Mouse (Mus musculus): ENCODE measurements around the gene Mfsd2b.
"Not testable (repeated sequence)": the region's sequence is repeated elsewhere in the genome, so short reads cannot be mapped to it uniquely, and the experiment has no call there.

The Mfsd2b gene

DNA sequence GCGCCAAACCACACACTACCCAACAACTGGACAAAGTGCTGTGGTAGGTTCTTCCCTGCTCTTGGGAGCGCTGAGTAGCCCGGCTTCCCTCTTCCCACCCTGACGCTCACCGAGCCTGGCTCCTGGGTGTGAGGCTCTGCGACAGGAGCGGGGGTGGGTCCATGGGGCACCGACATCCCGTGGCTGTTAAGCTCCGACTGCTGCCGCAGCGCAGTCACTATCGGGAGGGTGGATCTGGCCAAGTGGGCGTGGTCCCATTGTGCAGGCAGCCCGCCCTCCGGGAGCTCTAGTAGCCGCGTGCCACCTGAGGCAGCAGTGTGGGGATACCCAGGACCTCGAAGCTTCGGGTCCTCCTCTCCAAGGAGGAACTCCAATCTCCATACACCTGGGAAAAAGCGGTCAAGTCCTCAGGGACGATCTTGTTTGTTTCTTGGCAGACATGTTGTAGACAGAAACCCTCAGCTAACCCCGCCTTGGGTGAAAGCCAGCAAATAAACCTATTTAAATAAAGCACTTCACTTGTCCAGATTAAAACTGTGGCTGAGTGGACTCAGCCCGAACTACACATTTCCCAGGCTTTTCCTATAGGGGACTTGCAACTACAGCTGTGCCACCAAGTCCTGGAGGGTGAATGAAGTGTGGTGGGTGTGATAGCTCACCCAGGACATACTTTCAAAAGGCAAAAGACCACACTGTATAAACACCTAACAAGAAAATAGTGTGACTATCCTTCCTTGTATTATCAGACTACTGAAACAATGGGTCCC lies at the start of gene Mfsd2b:
TSS of gene Mfsd2b (minus strand) at position 199 of the 767 bp plus-strand sequence.
- DNase-seq, result peak; percentile 81 to 86

DNA sequence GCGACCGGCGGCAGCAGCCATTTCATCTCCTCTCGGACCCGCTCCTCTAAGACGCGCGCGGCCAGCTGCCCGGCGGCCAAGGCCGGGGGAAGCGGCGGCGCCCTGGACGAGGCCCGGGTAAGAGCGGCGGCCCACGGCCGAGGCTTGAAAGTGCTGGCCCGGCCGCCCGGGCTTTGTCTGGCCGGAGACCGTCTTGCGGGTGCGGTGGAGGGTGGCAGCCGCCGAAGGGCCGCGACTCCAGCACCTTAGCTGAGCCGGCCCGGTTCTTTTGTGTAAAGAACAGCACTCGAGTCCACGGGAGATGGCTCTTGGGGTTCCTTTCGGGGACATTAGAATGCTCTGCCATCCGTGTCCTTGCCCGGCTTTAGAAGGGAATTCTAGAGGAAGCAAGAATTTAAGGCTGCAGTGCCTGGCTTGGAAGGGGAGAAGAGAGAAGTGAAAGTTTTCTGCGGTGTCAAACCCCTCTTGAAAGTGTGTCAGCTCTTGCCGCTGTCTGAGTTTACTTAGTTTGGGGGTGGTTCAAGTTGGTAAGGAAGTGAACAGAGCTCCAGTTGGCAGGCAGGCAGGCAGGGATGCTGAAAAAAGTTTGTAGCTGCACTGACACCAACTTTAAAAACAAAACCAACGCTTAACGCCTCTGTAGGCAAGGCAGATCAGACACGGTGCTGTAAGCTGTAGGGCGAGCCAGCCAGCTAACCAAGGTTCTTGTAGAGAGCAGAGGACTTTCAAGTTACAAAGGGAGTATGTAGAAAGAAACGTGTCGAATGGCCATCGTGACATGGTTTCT lies 43.8 kb upstream of the Mfsd2b start:
- DNase-seq, result peak; percentile 70 to 71

- peak; percentile 98 to 99 for DNase-seq
Measured at GRCm38 (mm10) chr12:4916994-4917804, 43.0 kb upstream of the Mfsd2b start, which contains the start of gene Atad2b. Atad2b (plus strand) TSS chr12:4917353.

GRCm38 (mm10) chr12:4914944-4915343 lies 40.8 kb upstream of the Mfsd2b start:
- DNase-seq, result no peak

GRCm38 (mm10) chr12:4914441-4914840 lies 40.3 kb upstream of the Mfsd2b start:
- no peak for DNase-seq

- peak in 1 of 2 experiments; percentile 20 for DNase-seq
Measured at GRCm38 (mm10) chr12:4911716-4912115, 37.6 kb upstream of the Mfsd2b start.

DNA sequence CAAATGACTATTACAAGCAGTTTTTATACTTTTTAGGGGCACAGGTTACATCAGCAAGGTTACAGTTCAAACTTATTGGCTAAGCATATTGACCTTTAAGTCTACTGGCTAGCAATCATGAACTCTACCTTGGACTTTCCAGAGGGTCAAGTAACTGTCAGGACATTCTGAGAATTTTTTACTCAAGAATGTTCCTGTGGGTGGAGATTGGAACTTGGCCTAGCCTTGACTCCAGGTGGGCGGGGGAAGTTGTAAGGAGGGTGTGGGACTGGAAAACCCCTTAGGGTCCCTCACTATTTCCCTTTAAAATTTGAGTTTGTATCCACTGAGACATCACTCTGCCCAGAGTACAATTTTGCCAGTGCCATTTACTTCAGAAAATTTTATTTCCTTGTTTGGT lies 36.3 kb upstream of the Mfsd2b start:
- DNase-seq, result not testable (repeated sequence)

DNA sequence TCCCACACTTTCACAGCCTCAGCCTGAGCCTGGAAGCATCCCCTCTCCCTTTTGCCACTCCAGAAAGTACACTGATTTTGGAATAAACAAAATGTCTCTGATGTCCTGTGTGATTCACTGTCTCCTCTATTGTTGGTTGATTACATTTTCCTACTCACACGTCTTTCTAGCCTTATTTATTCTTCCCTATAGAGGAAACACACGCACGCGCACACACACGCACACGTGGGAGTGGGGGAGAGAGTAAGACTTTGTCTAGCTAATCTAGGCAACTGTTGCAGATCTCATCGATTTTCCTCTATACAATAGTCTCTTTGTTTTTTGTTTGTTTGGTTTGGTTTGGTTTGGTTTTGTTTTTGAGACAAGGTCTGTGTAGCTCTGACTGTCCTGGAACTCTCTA lies 34.2 kb upstream of the Mfsd2b start:
- no peak for DNase-seq

GRCm38 (mm10) chr12:4906951-4907906 lies 33.1 kb upstream of the Mfsd2b start, which contains the start of gene Ubxn2a:
Ubxn2a (minus strand) TSS chr12:4907705.
- DNase-seq, result peak; percentile 97

- no peak for DNase-seq
Measured at GRCm38 (mm10) chr12:4906476-4906875, 32.3 kb upstream of the Mfsd2b start.

DNA sequence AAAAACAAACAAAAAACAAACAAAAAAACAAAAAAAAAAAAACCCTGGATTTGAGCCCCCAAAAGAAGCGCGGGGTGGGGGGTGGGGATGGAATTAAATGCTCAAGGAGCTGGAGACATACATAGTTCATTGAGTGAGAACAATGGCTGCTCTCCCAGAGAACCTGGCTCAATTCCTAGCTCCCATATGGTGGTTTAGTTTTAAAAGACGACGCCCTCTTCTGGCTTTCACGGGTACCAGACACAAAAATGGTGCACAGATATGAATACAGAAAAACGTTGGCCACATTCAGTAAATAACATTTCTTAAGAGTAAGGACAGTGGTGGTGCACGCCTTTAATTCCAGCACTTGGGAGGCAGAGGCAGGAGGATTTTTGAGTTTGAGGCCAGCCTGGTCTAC lies 31.8 kb upstream of the Mfsd2b start:
- DNase-seq, result no peak

- no peak for DNase-seq
Measured at GRCm38 (mm10) chr12:4898024-4898423, 23.9 kb upstream of the Mfsd2b start.

DNA sequence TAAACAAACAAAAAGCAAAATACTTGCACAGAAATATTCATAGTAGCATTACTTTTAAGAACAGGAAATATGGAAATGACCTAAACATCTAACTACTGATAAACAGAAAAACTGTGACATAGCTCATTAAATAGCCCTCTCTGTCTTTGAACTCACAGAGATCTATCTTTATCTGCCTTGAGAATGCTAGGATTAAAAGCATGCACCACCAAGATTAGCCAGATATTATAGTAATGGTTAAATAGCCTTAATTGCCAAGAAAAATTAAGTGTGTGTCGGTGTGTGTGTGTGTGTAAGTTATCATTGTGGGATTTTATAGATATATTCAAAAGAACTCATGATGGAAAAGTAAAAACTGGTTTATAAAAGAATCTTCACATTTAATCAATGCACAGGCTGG lies 15.7 kb upstream of the Mfsd2b start:
- DNase-seq, result no peak

DNA sequence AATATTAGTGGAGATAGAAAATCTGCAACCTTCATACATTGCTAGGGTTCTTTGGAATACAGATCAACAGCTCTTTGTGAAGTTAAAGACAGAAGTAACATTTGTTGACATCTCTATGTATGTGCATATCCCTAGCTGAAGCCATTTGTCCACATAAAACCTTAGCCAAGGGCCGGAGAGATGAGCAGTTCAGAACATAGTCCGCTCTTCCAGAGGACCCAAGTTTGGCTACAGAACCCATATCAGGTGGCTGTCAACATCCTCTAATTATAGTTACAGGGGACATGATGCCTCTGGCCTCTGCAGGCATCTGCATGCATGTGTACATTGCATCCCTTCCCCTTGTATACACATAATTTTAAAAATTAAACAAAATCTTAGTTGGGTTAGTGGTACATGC lies 15.1 kb upstream of the Mfsd2b start:
- DNase-seq, result no peak

DNA sequence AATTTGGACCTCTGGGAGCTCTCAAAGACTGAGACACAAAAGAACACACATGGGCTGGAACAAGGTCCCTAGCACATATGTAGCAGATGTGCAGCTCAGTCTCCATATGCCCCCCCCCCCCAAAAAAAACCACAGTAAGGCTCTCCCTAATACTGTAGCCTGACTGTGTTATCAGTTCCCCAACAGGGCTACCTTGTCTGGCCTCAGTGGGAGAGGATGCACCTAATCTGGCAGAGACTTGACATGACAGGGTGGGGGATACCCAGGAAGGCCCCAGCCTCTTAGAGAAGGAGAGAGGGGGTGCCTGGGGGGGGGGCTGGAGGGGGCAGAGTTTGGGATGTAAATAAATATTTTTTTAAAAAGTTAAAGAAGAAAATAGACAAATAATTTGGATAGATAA lies 14.6 kb upstream of the Mfsd2b start:
- DNase-seq, result no peak

DNA sequence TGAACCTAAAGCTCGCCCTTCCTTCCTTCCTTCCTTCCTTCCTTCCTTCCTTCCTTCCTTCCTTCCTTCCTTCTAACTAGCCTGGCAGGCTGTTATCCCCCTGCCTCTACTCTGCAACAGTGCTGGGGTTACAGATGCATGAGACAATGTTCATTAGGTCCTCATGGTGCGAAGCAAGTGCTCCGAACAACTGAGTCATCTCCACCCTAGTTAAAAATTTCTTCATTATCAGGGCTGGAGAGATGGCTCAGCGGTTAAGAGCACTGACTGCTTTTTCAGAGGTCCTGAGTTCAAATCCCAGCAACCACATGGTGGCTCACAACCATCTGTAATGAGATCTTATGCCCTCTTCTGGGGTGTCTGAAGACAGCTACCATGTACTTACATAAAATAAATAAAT lies 12.4 kb upstream of the Mfsd2b start:
- not testable (repeated sequence) for DNase-seq

- no peak for DNase-seq
Measured at GRCm38 (mm10) chr12:4885062-4885461, 10.9 kb upstream of the Mfsd2b start.

DNA sequence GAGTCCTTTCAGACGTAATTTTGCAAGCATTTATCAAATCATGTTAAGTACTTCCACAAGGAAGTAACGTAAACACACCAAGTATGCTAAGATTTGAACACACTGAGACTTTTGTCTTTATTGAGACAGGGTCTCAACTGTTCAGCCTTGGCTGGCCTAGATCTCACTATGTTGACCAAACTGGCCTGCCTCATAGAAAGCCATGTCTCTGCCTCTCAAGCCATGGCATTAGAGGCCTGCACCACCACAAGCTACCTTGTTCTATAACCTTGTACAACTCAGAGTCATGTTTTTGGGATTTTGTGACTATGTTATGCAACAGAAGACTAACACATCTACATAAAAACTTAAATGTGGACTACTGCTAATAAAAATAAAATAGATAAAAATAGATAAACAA lies 7.9 kb upstream of the Mfsd2b start:
- no peak for DNase-seq

DNA sequence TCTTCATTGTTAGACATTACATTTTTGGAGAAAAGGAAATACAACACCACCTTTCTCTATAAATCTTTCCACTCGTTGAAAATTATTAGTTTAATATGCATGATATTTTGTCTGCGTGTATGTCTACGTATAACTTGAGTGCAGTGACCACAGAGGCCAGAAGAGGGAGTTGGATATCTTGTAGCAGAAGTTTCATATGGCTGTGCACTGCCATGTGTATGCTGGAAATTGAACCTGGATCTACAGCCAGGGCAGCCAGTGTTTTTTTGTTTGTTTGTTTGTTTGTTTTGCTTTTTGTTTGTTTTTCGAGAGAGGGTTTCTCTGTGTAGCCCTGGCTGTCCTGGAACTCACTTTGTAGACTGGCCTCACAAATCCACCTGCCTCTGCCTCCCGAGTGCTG lies 4.9 kb upstream of the Mfsd2b start:
- DNase-seq, result no peak

GRCm38 (mm10) chr12:4878296-4878783 lies 4.2 kb upstream of the Mfsd2b start:
- DNase-seq, result no peak

- no peak for DNase-seq
Measured at GRCm38 (mm10) chr12:4875623-4876022, 1.5 kb upstream of the Mfsd2b start.

DNA sequence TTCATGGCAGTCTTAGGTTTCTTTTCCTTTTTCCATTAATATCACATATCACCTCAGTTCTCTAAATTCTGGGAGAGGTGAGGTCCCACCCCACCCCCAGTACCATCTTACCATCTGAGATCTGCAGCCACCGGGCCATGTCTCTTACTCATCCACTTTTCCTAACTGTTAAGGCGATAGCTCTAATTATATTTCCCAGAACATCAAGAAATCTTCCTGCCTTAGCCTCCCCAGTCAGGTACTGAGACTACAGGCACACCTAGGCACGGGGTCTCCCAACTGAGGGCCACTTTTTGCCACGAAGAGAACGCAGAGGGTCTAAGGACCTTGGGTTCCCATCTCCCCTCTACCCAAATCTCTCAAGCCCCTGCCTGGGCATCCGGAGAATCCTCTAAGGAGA lies 628 bp downstream of the Mfsd2b start:
- DNase-seq, result no peak
